Mouse (Mus musculus) spleen, postnatal 36 days (tissue): ENCODE measurements around the gene Eml3.
A peak's percentile ranks its signal among the peaks of the same experiment; 100 is the strongest.
"Not testable (repeated sequence)": the region's sequence is repeated elsewhere in the genome, so short reads cannot be mapped to it uniquely, and the experiment has no call there.

Experiments
- DNase-seq, 2 experiments: peaks; one replicate each; pipeline ENCODE4 v3.0.0; 2022; ENCODE audit warnings: low spot score in 2 of 2, mixed read lengths in 1 of 2

Eml3 gene

GRCm38 (mm10) chr19:8950190-8950589 lies 20.8 kb downstream of the Eml3 start:
- no peak for DNase-seq

- DNase-seq = no peak
Measured at GRCm38 (mm10) chr19:8952241-8952640, 22.9 kb downstream of the Eml3 start.

GRCm38 (mm10) chr19:8953135-8954039 lies 24.0 kb downstream of the Eml3 start, which contains the start of gene Tut1:
Gene Tut1 (plus strand): TSS chr19:8953847.
- peak; percentile 89 to 92 for DNase-seq

GRCm38 (mm10) chr19:8954171-8954570 lies 24.8 kb downstream of the Eml3 start:
- no peak for DNase-seq

- no peak for DNase-seq
Measured at GRCm38 (mm10) chr19:8962256-8962655, 32.9 kb downstream of the Eml3 start.

GRCm38 (mm10) chr19:8965075-8965474 lies 35.7 kb downstream of the Eml3 start:
- no peak for DNase-seq

GRCm38 (mm10) chr19:8965771-8966170 lies 36.4 kb downstream of the Eml3 start:
- no peak for DNase-seq

GRCm38 (mm10) chr19:8966198-8966589 lies 36.8 kb downstream of the Eml3 start:
- no peak for DNase-seq

- peak; percentile 100 for DNase-seq
Measured at GRCm38 (mm10) chr19:8966590-8967372, 37.4 kb downstream of the Eml3 start, which contains the start of gene Eef1g. Gene Eef1g (plus strand): TSS chr19:8967041.

- DNase-seq = no peak
Measured at GRCm38 (mm10) chr19:8967373-8967743, 38.0 kb downstream of the Eml3 start.

GRCm38 (mm10) chr19:8967893-8968292 lies 38.5 kb downstream of the Eml3 start:
- DNase-seq = no peak

- not testable (repeated sequence) for DNase-seq
Measured at GRCm38 (mm10) chr19:8972491-8972890, 43.1 kb downstream of the Eml3 start.

- no peak for DNase-seq
Measured at GRCm38 (mm10) chr19:8974638-8975037, 45.3 kb downstream of the Eml3 start.

GRCm38 (mm10) chr19:8975491-8975890 lies 46.1 kb downstream of the Eml3 start:
- DNase-seq = no peak

GRCm38 (mm10) chr19:8976535-8976934 lies 47.2 kb downstream of the Eml3 start:
- DNase-seq = no peak

- peak; percentile 70 to 71 for DNase-seq
Measured at GRCm38 (mm10) chr19:8980771-8981170, 51.4 kb downstream of the Eml3 start.

GRCm38 (mm10) chr19:8981450-8982168 lies 52.3 kb downstream of the Eml3 start:
- DNase-seq = peak in 1 of 2 experiments; percentile 43

GRCm38 (mm10) chr19:8982303-8983149 lies 53.2 kb downstream of the Eml3 start:
- DNase-seq = no peak

GRCm38 (mm10) chr19:8983150-8983650 lies 53.8 kb downstream of the Eml3 start:
- DNase-seq = no peak

- peak; percentile 84 to 85 for DNase-seq
Measured at GRCm38 (mm10) chr19:8984255-8984868, 55.0 kb downstream of the Eml3 start.
